Mouse (Mus musculus): ENCODE results near the gene Relb. TPM values are rescaled to one million over a fixed set of nuclear protein-coding genes. Genes with fewer than 3 reads are reported as not detected.

The Relb gene
- polyA plus RNA-seq (2014; fragmentation: Nextera tagmentation; extraction: Ambion mirVana) = 6.6 and 7.3 TPM in 2 replicates

- WGBS = under 1% methylated on average over 27 of the region's 41 CpGs
- Histone ChIP-seq H3K4me3 (ENCODE audit: low read depth, low read length) (peak within 1 kb of the TSS; percentile 68), H3K9me3 (ENCODE audit: control insufficient read depth, low read length) (no peaks in the 10 kb centered on the region), H3K36me3 (ENCODE audit: control insufficient read depth, insufficient read depth, low read length) (peaks cover 15% of the 10 kb centered on the region), H3K9ac (replicated peaks; ENCODE audit: low read depth, low read length) (peak within 1 kb of the TSS; percentile 52), H3K4me1 (ENCODE audit: control insufficient read depth, insufficient read depth, low read length) (0 out of 2 replicates have a peak, but pooled peaks cover 5% of the 10 kb centered on the region), H3K4me2 (ENCODE audit: low read depth, low read length) (peak within 1 kb of the TSS; percentile 85), H3K27me3 (ENCODE audit: control insufficient read depth, insufficient read depth, low read length) (no peaks in the 10 kb centered on the region), H3K27ac (ENCODE audit: low read depth, low read length) (peak within 1 kb of the TSS; percentile 79)
- peak; percentile 73 for ATAC-seq (ENCODE audit: low read depth)
Measured at GRCm38 (mm10) chr7:19629361-19629734, at the start of gene Relb. Relb (minus strand) TSS chr7:19629438.

- Histone ChIP-seq H3K36me3 (ENCODE audit: control insufficient read depth, insufficient read depth, low read length) (no peaks in the 10 kb centered on the region), H3K27me3 (ENCODE audit: control insufficient read depth, insufficient read depth, low read length) (no peaks in the 10 kb centered on the region), H3K27ac (ENCODE audit: low read depth, low read length) (no peak overlapping the region), H3K4me1 (ENCODE audit: control insufficient read depth, insufficient read depth, low read length) (no peaks in the 10 kb centered on the region), H3K4me3 (ENCODE audit: low read depth, low read length) (no peak overlapping the region), H3K9me3 (ENCODE audit: control insufficient read depth, low read length) (no peaks in the 10 kb centered on the region), H3K9ac (replicated peaks; ENCODE audit: low read depth, low read length) (no peak overlapping the region), H3K4me2 (ENCODE audit: low read depth, low read length) (no peak overlapping the region)
- 95% methylated on average over 3 of the region's 3 CpGs for WGBS
- no peak for ATAC-seq (ENCODE audit: low read depth)
Measured at GRCm38 (mm10) chr7:19678901-19679300, 49.7 kb upstream of the Relb start.

- 80% methylated on average over 8 of the region's 8 CpGs for WGBS
Measured at GRCm38 (mm10) chr7:19677872-19678271, 48.6 kb upstream of the Relb start, which contains the start of gene Apoc2. Apoc2 (minus strand) TSS chr7:19677941.

GRCm38 (mm10) chr7:19676662-19677061 lies 47.4 kb upstream of the Relb start:
- H3K4me3 ChIP-seq (ENCODE audit: low read depth, low read length) = no peak overlapping the region
- 81% methylated on average over 1 of the region's 1 CpGs for WGBS
- H3K4me1 ChIP-seq (ENCODE audit: control insufficient read depth, insufficient read depth, low read length) = no peaks in the 10 kb centered on the region
- no peaks in the 10 kb centered on the region for H3K27me3 ChIP-seq (ENCODE audit: control insufficient read depth, insufficient read depth, low read length)
- no peak overlapping the region for H3K4me2 ChIP-seq (ENCODE audit: low read depth, low read length)
- no peak overlapping the region for H3K27ac ChIP-seq (ENCODE audit: low read depth, low read length)
- H3K9ac ChIP-seq (replicated peaks; ENCODE audit: low read depth, low read length) = no peak overlapping the region
- ATAC-seq (ENCODE audit: low read depth) = no peak
- H3K9me3 ChIP-seq (ENCODE audit: control insufficient read depth, low read length) = no peaks in the 10 kb centered on the region
- H3K36me3 ChIP-seq (ENCODE audit: control insufficient read depth, insufficient read depth, low read length) = no peaks in the 10 kb centered on the region

More at GRCm38 (mm10) chr7:19677872-19678271, 48.6 kb upstream of the Relb start, which contains the start of gene Apoc2:
- H3K27ac ChIP-seq (ENCODE audit: low read depth, low read length) = no peak within 1 kb of the TSS
- no peak within 1 kb of the TSS for H3K4me3 ChIP-seq (ENCODE audit: low read depth, low read length)
- H3K9ac ChIP-seq (replicated peaks; ENCODE audit: low read depth, low read length) = no peak within 1 kb of the TSS
- H3K36me3 ChIP-seq (ENCODE audit: control insufficient read depth, insufficient read depth, low read length) = no peaks in the 10 kb centered on the region
- no peaks in the 10 kb centered on the region for H3K27me3 ChIP-seq (ENCODE audit: control insufficient read depth, insufficient read depth, low read length)
- no peaks in the 10 kb centered on the region for H3K9me3 ChIP-seq (ENCODE audit: control insufficient read depth, low read length)
- no peak within 1 kb of the TSS for H3K4me2 ChIP-seq (ENCODE audit: low read depth, low read length)
- H3K4me1 ChIP-seq (ENCODE audit: control insufficient read depth, insufficient read depth, low read length) = no peaks in the 10 kb centered on the region
- ATAC-seq (ENCODE audit: low read depth) = no peak

GRCm38 (mm10) chr7:19675824-19676223 lies 46.6 kb upstream of the Relb start:
- WGBS = 85% methylated on average over 10 of the region's 10 CpGs
- no peaks in the 10 kb centered on the region for H3K9me3 ChIP-seq (ENCODE audit: control insufficient read depth, low read length)
- H3K36me3 ChIP-seq (ENCODE audit: control insufficient read depth, insufficient read depth, low read length) = no peaks in the 10 kb centered on the region
- H3K4me2 ChIP-seq (ENCODE audit: low read depth, low read length) = no peak overlapping the region
- H3K4me1 ChIP-seq (ENCODE audit: control insufficient read depth, insufficient read depth, low read length) = no peaks in the 10 kb centered on the region
- ATAC-seq (ENCODE audit: low read depth) = no peak
- H3K9ac ChIP-seq (replicated peaks; ENCODE audit: low read depth, low read length) = no peak overlapping the region
- H3K27me3 ChIP-seq (ENCODE audit: control insufficient read depth, insufficient read depth, low read length) = no peaks in the 10 kb centered on the region
- H3K27ac ChIP-seq (ENCODE audit: low read depth, low read length) = no peak overlapping the region
- no peak overlapping the region for H3K4me3 ChIP-seq (ENCODE audit: low read depth, low read length)

- H3K27me3 ChIP-seq (ENCODE audit: control insufficient read depth, insufficient read depth, low read length) = no peaks in the 10 kb centered on the region
- no peak for ATAC-seq (ENCODE audit: low read depth)
- no peak overlapping the region for H3K4me2 ChIP-seq (ENCODE audit: low read depth, low read length)
- H3K27ac ChIP-seq (ENCODE audit: low read depth, low read length) = no peak overlapping the region
- H3K9me3 ChIP-seq (ENCODE audit: control insufficient read depth, low read length) = no peaks in the 10 kb centered on the region
- no peaks in the 10 kb centered on the region for H3K4me1 ChIP-seq (ENCODE audit: control insufficient read depth, insufficient read depth, low read length)
- H3K4me3 ChIP-seq (ENCODE audit: low read depth, low read length) = no peak overlapping the region
- no peaks in the 10 kb centered on the region for H3K36me3 ChIP-seq (ENCODE audit: control insufficient read depth, insufficient read depth, low read length)
- WGBS = 65% methylated on average over 13 of the region's 14 CpGs
- H3K9ac ChIP-seq (replicated peaks; ENCODE audit: low read depth, low read length) = no peak overlapping the region
Measured at GRCm38 (mm10) chr7:19673083-19673699, 44.0 kb upstream of the Relb start.

- H3K27ac ChIP-seq (ENCODE audit: low read depth, low read length) = no peak overlapping the region
- H3K4me1 ChIP-seq (ENCODE audit: control insufficient read depth, insufficient read depth, low read length) = no peaks in the 10 kb centered on the region
- H3K9me3 ChIP-seq (ENCODE audit: control insufficient read depth, low read length) = no peaks in the 10 kb centered on the region
- H3K9ac ChIP-seq (replicated peaks; ENCODE audit: low read depth, low read length) = no peak overlapping the region
- no peak for ATAC-seq (ENCODE audit: low read depth)
- no peaks in the 10 kb centered on the region for H3K27me3 ChIP-seq (ENCODE audit: control insufficient read depth, insufficient read depth, low read length)
- WGBS = 67% methylated on average over 10 of the region's 10 CpGs
- no peak overlapping the region for H3K4me3 ChIP-seq (ENCODE audit: low read depth, low read length)
- no peaks in the 10 kb centered on the region for H3K36me3 ChIP-seq (ENCODE audit: control insufficient read depth, insufficient read depth, low read length)
- H3K4me2 ChIP-seq (ENCODE audit: low read depth, low read length) = no peak overlapping the region
Measured at GRCm38 (mm10) chr7:19671511-19671910, 42.3 kb upstream of the Relb start.

GRCm38 (mm10) chr7:19668947-19669721 lies 39.9 kb upstream of the Relb start:
- 7% methylated on average over 10 of the region's 10 CpGs for WGBS

GRCm38 (mm10) chr7:19667434-19667833 lies 38.2 kb upstream of the Relb start:
- Histone ChIP-seq H3K4me2 (ENCODE audit: low read depth, low read length) (no peak overlapping the region), H3K36me3 (ENCODE audit: control insufficient read depth, insufficient read depth, low read length) (no peaks in the 10 kb centered on the region), H3K9ac (replicated peaks; ENCODE audit: low read depth, low read length) (no peak overlapping the region), H3K27ac (ENCODE audit: low read depth, low read length) (no peak overlapping the region), H3K4me1 (ENCODE audit: control insufficient read depth, insufficient read depth, low read length) (peaks cover 16% of the 10 kb centered on the region), H3K9me3 (ENCODE audit: control insufficient read depth, low read length) (no peaks in the 10 kb centered on the region), H3K4me3 (ENCODE audit: low read depth, low read length) (no peak overlapping the region), H3K27me3 (ENCODE audit: control insufficient read depth, insufficient read depth, low read length) (no peaks in the 10 kb centered on the region)
- no peak for ATAC-seq (ENCODE audit: low read depth)
- WGBS = 88% methylated on average over 2 of the region's 2 CpGs

More at GRCm38 (mm10) chr7:19668947-19669721, 39.9 kb upstream of the Relb start:
- H3K4me1 ChIP-seq (ENCODE audit: control insufficient read depth, insufficient read depth, low read length) = peaks cover 2% of the 10 kb centered on the region
- peak overlapping the region; percentile 11; the same call in 1 of the 2 replicates for H3K4me2 ChIP-seq (ENCODE audit: low read depth, low read length)
- peak; percentile 62 for ATAC-seq (ENCODE audit: low read depth)
- H3K9ac ChIP-seq (replicated peaks; ENCODE audit: low read depth, low read length) = 0 out of 2 replicates have a peak overlapping the region, but pooled peaks have one; percentile 7
- H3K4me3 ChIP-seq (ENCODE audit: low read depth, low read length) = no peak overlapping the region
- H3K9me3 ChIP-seq (ENCODE audit: control insufficient read depth, low read length) = no peaks in the 10 kb centered on the region
- H3K27me3 ChIP-seq (ENCODE audit: control insufficient read depth, insufficient read depth, low read length) = no peaks in the 10 kb centered on the region
- H3K36me3 ChIP-seq (ENCODE audit: control insufficient read depth, insufficient read depth, low read length) = no peaks in the 10 kb centered on the region
- H3K27ac ChIP-seq (ENCODE audit: low read depth, low read length) = peak overlapping the region; percentile 64
